Mouse (Mus musculus) embryonic stem cell, embryonic (primary cell): ENCODE measurements at regions not wholly inside any gene's neighbourhood (a gene's known extent, or its start where the extent isn't known, plus 50 kb on each side); places are given as distances from the start of the nearest gene placed in this dataset.

Experiments
- CTCF ChIA-PET, 4 experiments: fragments of 300-600 bp in 2 of 4; fragments of 350-600 bp in 2 of 4; sonication (Branson Sonifier 250); formaldehyde crosslinking; loops; one replicate each; lab custom pipeline; 2022; ENCODE audit warnings: inconsistent platforms in 2 of 4; lab: Charles Lee
- POLR2A ChIA-PET, 4 experiments: fragments of 300-600 bp in 2 of 4; fragments of 350-600 bp in 2 of 4; sonication (Branson Sonifier 250); formaldehyde crosslinking; loops; one replicate each; lab custom pipeline; 2022; ENCODE audit warnings: antibody characterized with exemption in 4 of 4, inconsistent platforms in 1 of 4; lab: Charles Lee

GRCm38 (mm10) chr3:52193026-52193425 is 75.1 kb upstream of the Foxo1 start:
- CTCF ChIA-PET, result interaction anchor here in 1 of 4 experiments (0.6 kb wide), 1 partner anchor 29 kb away, joined by 3 read pairs; no protein-coding TSS in a partner anchor
- POLR2A ChIA-PET, result interaction anchor here in 1 of 4 experiments (1.6 kb wide), 1 partner anchor 20 kb away, joined by 3 read pairs; no protein-coding TSS in a partner anchor

GRCm38 (mm10) chr3:52194216-52194615 is 73.9 kb upstream of the Foxo1 start:
- POLR2A ChIA-PET, result no interaction called here
- CTCF ChIA-PET, result no interaction called here

GRCm38 (mm10) chr3:52195486-52195885 is 72.7 kb upstream of the Foxo1 start:
- POLR2A ChIA-PET, result interaction anchor here in 2 of 4 experiments (0.7 to 1.1 kb wide), 3 partner anchors 12 to 799 kb away, joined by 3 to 4 read pairs (median 3); partner anchors contain the start of gene Mgarp (in 1 of the 2)
- CTCF ChIA-PET, result interaction anchor here (0.5 to 1.8 kb wide), 13 partner anchors 15 to 1283 kb away, joined by 3 to 9 read pairs (median 4); no protein-coding TSS in a partner anchor

- CTCF ChIA-PET, result interaction anchor here (0.5 to 1.8 kb wide), 23 partner anchors 15 to 1282 kb away, joined by 3 to 9 read pairs (median 4); no protein-coding TSS in a partner anchor
- POLR2A ChIA-PET, result interaction anchor here in 2 of 4 experiments (0.7 to 1.1 kb wide), 4 partner anchors 9 to 800 kb away, joined by 3 to 4 read pairs (median 3); partner anchors contain the start of gene Mgarp (in 1 of the 2)
Measured at GRCm38 (mm10) chr3:52196047-52196935, 71.8 kb upstream of the Foxo1 start.

- POLR2A ChIA-PET, result interaction anchor here in 1 of 4 experiments (1.0 to 1.5 kb wide), 2 partner anchors 9 to 677 kb away, joined by 3 read pairs; no protein-coding TSS in a partner anchor
- CTCF ChIA-PET, result interaction anchor here in 3 of 4 experiments (0.5 to 1.8 kb wide), 11 partner anchors 15 to 736 kb away, joined by 3 to 9 read pairs (median 4); no protein-coding TSS in a partner anchor
Measured at GRCm38 (mm10) chr3:52196936-52197246, 71.2 kb upstream of the Foxo1 start.

GRCm38 (mm10) chr3:52197982-52198750 is 70.0 kb upstream of the Foxo1 start:
- POLR2A ChIA-PET, result interaction anchor here (0.6 to 1.5 kb wide), 8 partner anchors 11 to 715 kb away, joined by 3 to 8 read pairs (median 4); partner anchors contain the start of genes Maml3 (in 1 of the 4) and Rab33b (in 1 of the 4)
- CTCF ChIA-PET, result interaction anchor here (0.6 to 1.3 kb wide), 12 partner anchors 9 to 764 kb away, joined by 3 to 5 read pairs (median 3); no protein-coding TSS in a partner anchor

GRCm38 (mm10) chr3:52198751-52199738 is 69.1 kb upstream of the Foxo1 start:
- POLR2A ChIA-PET, result interaction anchor here (0.6 to 1.3 kb wide), 5 partner anchors 12 to 1332 kb away, joined by 3 to 8 read pairs (median 4); partner anchors contain the start of gene Maml3 (in 1 of the 4)
- CTCF ChIA-PET, result interaction anchor here (0.6 to 1.3 kb wide), 13 partner anchors 8 to 764 kb away, joined by 3 to 15 read pairs (median 3); no protein-coding TSS in a partner anchor

GRCm38 (mm10) chr3:52200106-52200505 is 68.0 kb upstream of the Foxo1 start:
- CTCF ChIA-PET, result interaction anchor here in 3 of 4 experiments (0.7 to 1.2 kb wide), 3 partner anchors 20 to 552 kb away, joined by 3 to 8 read pairs (median 3); no protein-coding TSS in a partner anchor
- POLR2A ChIA-PET, result interaction anchor here in 1 of 4 experiments (0.7 kb wide), 1 partner anchor 28 kb away, joined by 3 read pairs; no protein-coding TSS in a partner anchor

- CTCF ChIA-PET, result interaction anchor here in 2 of 4 experiments (0.6 to 0.8 kb wide), 3 partner anchors 41 to 1030 kb away, joined by 3 to 4 read pairs (median 3); no protein-coding TSS in a partner anchor
- POLR2A ChIA-PET, result interaction anchor here in 2 of 4 experiments (0.6 to 1.6 kb wide), 2 partner anchors 727 to 1299 kb away, joined by 4 to 6 read pairs; partner anchors contain the start of gene Rab33b (in 1 of the 2)
Measured at GRCm38 (mm10) chr3:52210556-52211302, 57.4 kb upstream of the Foxo1 start.

GRCm38 (mm10) chr3:52211303-52211695 is 56.8 kb upstream of the Foxo1 start:
- ChIA-PET CTCF (interaction anchor here in 1 of 4 experiments (0.6 to 0.8 kb wide), 2 partner anchors 656 to 1029 kb away, joined by 3 to 4 read pairs; no protein-coding TSS in a partner anchor), POLR2A (interaction anchor here in 1 of 4 experiments (0.9 kb wide), 1 partner anchor 186 kb away, joined by 3 read pairs; no protein-coding TSS in a partner anchor)

- CTCF ChIA-PET, result no interaction called here
- POLR2A ChIA-PET, result interaction anchor here in 1 of 4 experiments (0.6 kb wide), 1 partner anchor 112 kb away, joined by 7 read pairs; no protein-coding TSS in a partner anchor
Measured at GRCm38 (mm10) chr3:52214114-52214513, 54.0 kb upstream of the Foxo1 start.

GRCm38 (mm10) chr3:52215083-52215482 is 53.1 kb upstream of the Foxo1 start:
- POLR2A ChIA-PET, result interaction anchor here in 1 of 4 experiments (0.7 to 1.6 kb wide), 2 partner anchors 10 to 544 kb away, joined by 3 to 5 read pairs; no protein-coding TSS in a partner anchor
- CTCF ChIA-PET, result interaction anchor here in 2 of 4 experiments (0.6 to 0.7 kb wide), 2 partner anchors 14 to 19 kb away, joined by 3 read pairs; no protein-coding TSS in a partner anchor
